Mouse (Mus musculus) midbrain, embryonic 14.5 days (tissue): ENCODE measurements around the gene Dynlt1b. TPM values are rescaled to one million over a fixed set of nuclear protein-coding genes. Genes with fewer than 3 reads are reported as not detected.
"Not testable (repeated sequence)": the region's sequence is repeated elsewhere in the genome, so short reads cannot be mapped to it uniquely, and the experiment has no call there.

Source experiments
- ATAC-seq: fragments of 200-750 bp; cut with Nextera tagmentation; 2 replicates; pipeline ENCODE4 v1.8.0; 2017; ENCODE audit warnings: moderate number of reproducible peaks, moderate library complexity; ENCODE audit not compliant: low FRiP score, low TSS enrichment
- DNase-seq: peaks from one replicate; pipeline ENCODE4 v3.0.0-alpha.2; 2015
- H3K27ac ChIP-seq: fragments of 300-500 bp; sonication (generic); replicated peaks from 2 replicates; pipeline ENCODE4 v1.5.1; 2014; ENCODE audit warnings: mild to moderate bottlenecking, low read depth, low read length, moderate library complexity
- H3K27me3 ChIP-seq: fragments of 300-500 bp; sonication (generic); 2 replicates; pipeline ENCODE4 v1.6.1; 2014; ENCODE audit warnings: low read length, control low read depth, mixed read lengths; ENCODE audit not compliant: control insufficient read depth, insufficient read depth
- H3K36me3 ChIP-seq: fragments of 300-500 bp; sonication (generic); 2 replicates; pipeline ENCODE4 v1.6.1; 2014; ENCODE audit warnings: low read length, control low read depth; ENCODE audit not compliant: control insufficient read depth, insufficient read depth
- H3K4me1 ChIP-seq: fragments of 300-500 bp; sonication (generic); 2 replicates; pipeline ENCODE4 v1.6.1; 2014; ENCODE audit warnings: mild to moderate bottlenecking, antibody characterized with exemption, low read length, control low read depth; ENCODE audit not compliant: control insufficient read depth, insufficient read depth
- H3K4me2 ChIP-seq: fragments of 300-500 bp; sonication (generic); 2 replicates; pipeline ENCODE4 v1.6.1; 2014; ENCODE audit warnings: mild to moderate bottlenecking, low read length, moderate library complexity
- H3K4me3 ChIP-seq: fragments of 300-500 bp; sonication (generic); replicated peaks from 2 replicates; pipeline ENCODE4 v1.5.1; 2014; ENCODE audit warnings: low read depth, low read length
- H3K9ac ChIP-seq: fragments of 300-500 bp; sonication (generic); replicated peaks from 2 replicates; pipeline ENCODE4 v1.6.1; 2014; ENCODE audit warnings: mild to moderate bottlenecking, low read length, moderate library complexity
- H3K9me3 ChIP-seq: fragments of 300-500 bp; sonication (generic); 2 replicates; pipeline ENCODE4 v1.6.1; 2016; ENCODE audit warnings: low read length, control low read depth, mixed read lengths; ENCODE audit not compliant: control insufficient read depth
- WGBS: fragments of 180-500 bp; shearing (Covaris S2); extraction: QIAGEN DNeasy Blood & Tissue Kit; methylation state at CpG from one replicate; pipeline ENCODE4 v1.1.7; 2014; 5-methylcytosine and 5-hydroxymethylcytosine counted together
- polyA plus RNA-seq: library from polyadenylated mRNA; unstranded; fragments of >200 nt; fragmentation: Nextera tagmentation; extraction: Ambion mirVana; gene quantifications from 2 replicates; pipeline ENCODE4 v1.2.1, GENCODE M21; 2014

Gene Dynlt1b
- polyA plus RNA-seq, 1 experiment from 2014 or later, result 1,329 TPM

GRCm38 (mm10) chr17:6430410-6431001 lies 594 bp downstream of the Dynlt1b start:
- peak; percentile 28; the same call in 1 of the 2 replicates for ATAC-seq
- Histone ChIP-seq H3K4me3 (peak overlapping the region; percentile 45), H3K27ac (peak overlapping the region; percentile 77), H3K4me2 (peak overlapping the region; percentile 48), H3K9ac (peak overlapping the region; percentile 62)
- H3K27me3 ChIP-seq, DNase-seq, H3K36me3 ChIP-seq, H3K9me3 ChIP-seq, H3K4me1 ChIP-seq: not testable (repeated sequence)
- WGBS, result 7% methylated on average over 8 of the region's 9 CpGs

DNA sequence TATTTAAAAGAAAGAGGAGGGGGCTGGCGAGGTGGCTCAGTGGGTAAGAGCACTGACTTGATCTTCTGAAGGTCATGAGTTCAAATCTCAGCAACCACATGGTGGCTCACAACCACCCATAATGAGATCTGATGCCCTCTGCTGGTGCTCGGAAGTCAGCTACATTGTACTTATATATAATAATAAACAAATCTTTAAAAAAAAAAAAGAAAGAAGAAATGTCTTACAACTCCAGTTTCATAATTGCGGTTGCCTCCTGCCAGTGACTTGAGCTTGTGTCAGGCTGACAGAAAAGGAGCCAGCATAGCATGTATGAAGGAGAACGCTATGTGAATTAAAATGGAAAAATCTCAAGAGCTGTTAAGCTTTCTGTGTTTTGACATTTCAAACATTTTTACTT lies 2.5 kb downstream of the Dynlt1b start:
- H3K9ac ChIP-seq, H3K4me3 ChIP-seq, H3K4me1 ChIP-seq, ATAC-seq, H3K27me3 ChIP-seq, H3K36me3 ChIP-seq, H3K9me3 ChIP-seq, H3K27ac ChIP-seq, H3K4me2 ChIP-seq: not testable (repeated sequence)
- DNase-seq, result peak; percentile 19
- 95% methylated on average over 3 of the region's 4 CpGs for WGBS

DNA sequence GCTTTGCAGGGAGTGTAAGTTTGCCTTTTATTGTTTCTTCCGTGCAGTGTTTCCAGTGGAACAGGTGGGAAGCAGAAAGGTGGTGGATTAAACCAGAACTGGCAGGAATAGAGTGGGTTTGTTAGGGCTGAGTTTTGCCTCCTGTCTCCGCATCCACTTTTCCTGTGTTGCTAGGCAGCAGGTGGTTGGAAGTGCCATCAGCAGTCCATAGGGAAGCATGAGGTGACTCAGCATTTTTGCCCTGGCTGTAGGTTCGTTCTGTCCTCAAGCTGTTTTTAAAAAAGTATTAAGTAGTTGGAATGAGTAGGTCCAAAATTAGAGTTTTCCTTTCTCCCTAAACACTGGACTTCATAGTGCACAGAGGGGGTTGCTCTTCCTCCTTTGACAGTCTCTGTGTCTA lies 3.8 kb downstream of the Dynlt1b start:
- H3K4me2 ChIP-seq, H3K4me3 ChIP-seq, ATAC-seq, H3K4me1 ChIP-seq, H3K9ac ChIP-seq, H3K27me3 ChIP-seq, H3K9me3 ChIP-seq, H3K27ac ChIP-seq, H3K36me3 ChIP-seq: not testable (repeated sequence)
- 77% methylated on average over 3 of the region's 3 CpGs for WGBS
- peak; percentile 42 for DNase-seq

- H3K27ac ChIP-seq, H3K27me3 ChIP-seq, H3K4me3 ChIP-seq, H3K4me1 ChIP-seq, H3K9me3 ChIP-seq, H3K4me2 ChIP-seq, H3K9ac ChIP-seq, DNase-seq, ATAC-seq: not testable (repeated sequence)
- 79% methylated on average over 6 of the region's 6 CpGs for WGBS
- peaks cover 16% of the 10 kb centered on the region for H3K36me3 ChIP-seq
These were observed 8.2 kb downstream of the Dynlt1b start for GRCm38 (mm10) chr17:6438080-6438479.

GRCm38 (mm10) chr17:6439913-6440312 lies 10.0 kb downstream of the Dynlt1b start:
- not testable (repeated sequence) for H3K27me3 ChIP-seq, DNase-seq, H3K9me3 ChIP-seq, H3K9ac ChIP-seq, H3K4me2 ChIP-seq, H3K27ac ChIP-seq, H3K4me1 ChIP-seq, ATAC-seq, H3K36me3 ChIP-seq, H3K4me3 ChIP-seq
- WGBS, result 94% methylated on average over 9 of the region's 13 CpGs

- DNase-seq, ATAC-seq: not testable (repeated sequence)
These were observed 10.7 kb downstream of the Dynlt1b start for GRCm38 (mm10) chr17:6440493-6441077.

GRCm38 (mm10) chr17:6441254-6441653 lies 11.3 kb downstream of the Dynlt1b start:
- H3K4me1 ChIP-seq, H3K9ac ChIP-seq, DNase-seq, H3K36me3 ChIP-seq, H3K27me3 ChIP-seq, H3K4me3 ChIP-seq, H3K4me2 ChIP-seq, H3K27ac ChIP-seq, H3K9me3 ChIP-seq, ATAC-seq: not testable (repeated sequence)
- WGBS, result 84% methylated on average over 5 of the region's 5 CpGs

More at GRCm38 (mm10) chr17:6440493-6441077, 10.7 kb downstream of the Dynlt1b start:
- H3K36me3 ChIP-seq, H3K4me3 ChIP-seq, H3K9ac ChIP-seq, H3K27ac ChIP-seq, H3K9me3 ChIP-seq, H3K4me1 ChIP-seq, H3K4me2 ChIP-seq, H3K27me3 ChIP-seq: not testable (repeated sequence)
- 90% methylated on average over 13 of the region's 13 CpGs for WGBS

DNA sequence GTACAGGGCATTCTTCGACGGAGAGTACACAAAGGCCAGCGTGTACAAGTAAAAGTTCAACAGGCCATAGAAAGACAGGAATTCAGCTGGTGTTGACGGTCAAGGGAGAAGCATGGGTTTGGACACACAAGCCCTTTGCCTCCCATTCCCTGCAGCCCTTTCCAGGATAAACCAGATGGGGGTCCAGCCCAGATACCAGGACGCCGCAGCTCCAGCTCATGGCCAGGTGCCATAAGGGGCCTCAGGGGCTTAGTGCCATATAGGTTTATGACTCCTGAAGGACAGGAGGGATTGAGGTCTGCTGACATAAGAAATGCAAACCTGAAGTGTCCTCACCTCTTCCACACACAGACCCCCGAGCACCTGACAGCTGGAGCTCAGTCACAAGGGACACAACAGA lies 12.6 kb downstream of the Dynlt1b start:
- H3K27ac ChIP-seq, H3K4me1 ChIP-seq, H3K36me3 ChIP-seq, DNase-seq, ATAC-seq, H3K9me3 ChIP-seq, H3K9ac ChIP-seq, H3K27me3 ChIP-seq, H3K4me3 ChIP-seq, H3K4me2 ChIP-seq: not testable (repeated sequence)
- WGBS, result 100% methylated on average over 3 of the region's 7 CpGs
